Mouse (Mus musculus) hindbrain, embryonic 16.5 days (tissue): Measurements from ENCODE around the gene Anapc15. TPM values are rescaled to one million over a fixed set of nuclear protein-coding genes. Genes with fewer than 3 reads are reported as not detected.

Experiments
- ATAC-seq: fragments of 200-750 bp; cut with Nextera tagmentation; 2 replicates; pipeline ENCODE4 v1.8.0; 2017; ENCODE audit warnings: moderate TSS enrichment, moderate library complexity
- H3K27ac ChIP-seq: fragments of 300-500 bp; sonication (generic); 2 replicates; pipeline ENCODE4 v1.5.1; 2014; ENCODE audit warnings: low read depth, mild to moderate bottlenecking, control low read depth, low read length, moderate library complexity
- H3K27me3 ChIP-seq: fragments of 300-500 bp; sonication (generic); replicated peaks from 2 replicates; pipeline ENCODE4 v1.6.1; 2014; ENCODE audit warnings: low read length; ENCODE audit not compliant: control insufficient read depth, insufficient read depth
- H3K36me3 ChIP-seq: fragments of 300-500 bp; sonication (generic); 2 replicates; pipeline ENCODE4 v1.6.1; 2014; ENCODE audit warnings: mild to moderate bottlenecking, low read length, moderate library complexity, mixed read lengths; ENCODE audit not compliant: control insufficient read depth, insufficient read depth
- H3K4me1 ChIP-seq: fragments of 300-500 bp; sonication (generic); 2 replicates; pipeline ENCODE4 v1.6.1; 2014; ENCODE audit warnings: low read depth, low read length; ENCODE audit not compliant: control insufficient read depth, insufficient read depth
- H3K4me2 ChIP-seq: fragments of 300-500 bp; sonication (generic); 2 replicates; pipeline ENCODE4 v1.6.1; 2014; ENCODE audit warnings: mild to moderate bottlenecking, low read length, control low read depth, moderate library complexity
- H3K4me3 ChIP-seq: fragments of 300-500 bp; sonication (generic); 2 replicates; pipeline ENCODE4 v1.5.1; 2014; ENCODE audit warnings: mild to moderate bottlenecking, low read length, control low read depth, moderate library complexity
- H3K9ac ChIP-seq: fragments of 300-500 bp; sonication (generic); 2 replicates; pipeline ENCODE4 v1.6.1; 2014; ENCODE audit warnings: low read depth, mild to moderate bottlenecking, control low read depth, low read length, moderate library complexity
- H3K9me3 ChIP-seq: fragments of 300-500 bp; sonication (generic); 2 replicates; pipeline ENCODE4 v1.6.1; 2014; ENCODE audit warnings: mild to moderate bottlenecking, low read length, moderate library complexity; ENCODE audit not compliant: control insufficient read depth
- WGBS: fragments of 180-500 bp; shearing (Covaris S2); extraction: QIAGEN DNeasy Blood & Tissue Kit; methylation state at CpG from one replicate; pipeline ENCODE4 v1.1.7; 2014; 5-methylcytosine and 5-hydroxymethylcytosine counted together
- polyA plus RNA-seq: library from polyadenylated mRNA; unstranded; fragments of >200 nt; fragmentation: Nextera tagmentation; extraction: Ambion mirVana; gene quantifications from 2 replicates; pipeline ENCODE4 v1.2.1, GENCODE M21; 2015

Anapc15 gene
- polyA plus RNA-seq, 1 experiment from 2014 or later, result 72.2 TPM

GRCm38 (mm10) chr7:101831437-101831836 is 32.1 kb upstream of the Anapc15 start:
- Histone ChIP-seq H3K4me3 (no peak overlapping the region), H3K27ac (no peak overlapping the region), H3K36me3 (peaks cover 10% of the 10 kb centered on the region; the same call in 1 of the 2 replicates), H3K27me3 (no peaks in the 10 kb centered on the region), H3K9me3 (no peaks in the 10 kb centered on the region), H3K4me1 (peaks cover 10% of the 10 kb centered on the region), H3K4me2 (no peak overlapping the region), H3K9ac (no peak overlapping the region)
- ATAC-seq, result no peak
- WGBS, result 91% methylated on average over 8 of the region's 8 CpGs

DNA sequence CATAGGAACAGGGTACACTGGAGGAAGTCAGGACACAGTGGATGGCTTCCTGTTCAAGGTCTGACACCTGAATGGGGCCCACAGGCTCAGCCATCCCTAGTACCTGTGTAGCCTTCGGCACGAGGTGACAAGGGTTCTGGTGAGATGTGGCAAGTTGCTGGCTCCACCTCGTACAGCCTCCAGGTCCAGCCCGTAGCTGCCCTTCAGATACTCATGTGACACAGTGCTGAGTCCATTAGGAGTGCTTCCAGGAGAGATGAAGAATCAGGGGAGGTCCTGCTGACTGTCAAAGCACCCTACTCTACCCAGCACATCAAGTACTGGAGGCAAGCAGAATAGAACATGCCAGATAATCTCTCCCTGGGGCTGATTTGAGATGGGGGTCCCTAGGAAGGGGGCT is 31.1 kb upstream of the Anapc15 start:
- Histone ChIP-seq H3K4me2 (no peak overlapping the region), H3K4me3 (no peak overlapping the region), H3K27ac (no peak overlapping the region), H3K27me3 (no peaks in the 10 kb centered on the region), H3K9ac (no peak overlapping the region), H3K9me3 (no peaks in the 10 kb centered on the region), H3K36me3 (peaks cover 10% of the 10 kb centered on the region; the same call in 1 of the 2 replicates), H3K4me1 (peaks cover 19% of the 10 kb centered on the region)
- no peak for ATAC-seq
- 94% methylated on average over 4 of the region's 4 CpGs for WGBS

DNA sequence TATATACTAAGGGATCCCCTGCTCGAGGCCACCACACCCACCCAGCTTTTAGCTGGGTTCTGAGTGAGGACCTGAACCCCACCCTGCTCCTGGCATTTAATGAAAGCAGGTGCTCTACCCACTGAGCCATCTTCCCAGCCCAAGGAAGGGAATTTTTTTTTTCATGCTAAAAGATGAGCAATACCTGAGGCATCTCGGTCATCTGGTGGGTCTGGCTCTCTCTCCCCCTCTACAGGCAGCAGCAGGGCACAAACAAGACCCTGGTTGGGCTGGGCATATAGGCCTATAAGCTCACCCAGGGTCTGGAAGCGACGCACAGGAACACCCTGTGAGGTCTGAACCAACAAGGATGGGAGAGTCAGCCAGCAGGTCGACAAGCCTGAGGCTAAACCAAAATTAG is 30.2 kb upstream of the Anapc15 start:
- no peak for ATAC-seq
- 67% methylated on average over 5 of the region's 5 CpGs for WGBS
- peaks cover 21% of the 10 kb centered on the region for H3K4me1 ChIP-seq
- no peaks in the 10 kb centered on the region for H3K9me3 ChIP-seq
- no peak overlapping the region for H3K27ac ChIP-seq
- H3K27me3 ChIP-seq, result no peaks in the 10 kb centered on the region
- no peak overlapping the region for H3K4me3 ChIP-seq
- no peak overlapping the region for H3K4me2 ChIP-seq
- H3K9ac ChIP-seq, result no peak overlapping the region
- peaks cover 7% of the 10 kb centered on the region; the same call in 1 of the 2 replicates for H3K36me3 ChIP-seq

GRCm38 (mm10) chr7:101833916-101834584 is 29.5 kb upstream of the Anapc15 start:
- ATAC-seq, result peak; percentile 32; the same call in 1 of the 2 replicates
- no peak overlapping the region for H3K4me2 ChIP-seq
- H3K9ac ChIP-seq, result no peak overlapping the region
- H3K27ac ChIP-seq, result no peak overlapping the region
- H3K9me3 ChIP-seq, result no peaks in the 10 kb centered on the region
- WGBS, result 37% methylated on average over 3 of the region's 3 CpGs
- H3K27me3 ChIP-seq, result no peaks in the 10 kb centered on the region
- peaks cover 7% of the 10 kb centered on the region; the same call in 1 of the 2 replicates for H3K36me3 ChIP-seq
- H3K4me1 ChIP-seq, result peaks cover 21% of the 10 kb centered on the region
- no peak overlapping the region for H3K4me3 ChIP-seq

GRCm38 (mm10) chr7:101834903-101835302 is 28.6 kb upstream of the Anapc15 start:
- Histone ChIP-seq H3K4me2 (peak overlapping the region; percentile 99; the same call in 1 of the 2 replicates), H3K9ac (no peak overlapping the region), H3K9me3 (no peaks in the 10 kb centered on the region), H3K4me1 (peaks cover 21% of the 10 kb centered on the region), H3K27me3 (no peaks in the 10 kb centered on the region), H3K36me3 (peaks cover 7% of the 10 kb centered on the region; the same call in 1 of the 2 replicates), H3K4me3 (no peak overlapping the region), H3K27ac (no peak overlapping the region)
- 53% methylated on average over 3 of the region's 3 CpGs for WGBS
- no peak for ATAC-seq

DNA sequence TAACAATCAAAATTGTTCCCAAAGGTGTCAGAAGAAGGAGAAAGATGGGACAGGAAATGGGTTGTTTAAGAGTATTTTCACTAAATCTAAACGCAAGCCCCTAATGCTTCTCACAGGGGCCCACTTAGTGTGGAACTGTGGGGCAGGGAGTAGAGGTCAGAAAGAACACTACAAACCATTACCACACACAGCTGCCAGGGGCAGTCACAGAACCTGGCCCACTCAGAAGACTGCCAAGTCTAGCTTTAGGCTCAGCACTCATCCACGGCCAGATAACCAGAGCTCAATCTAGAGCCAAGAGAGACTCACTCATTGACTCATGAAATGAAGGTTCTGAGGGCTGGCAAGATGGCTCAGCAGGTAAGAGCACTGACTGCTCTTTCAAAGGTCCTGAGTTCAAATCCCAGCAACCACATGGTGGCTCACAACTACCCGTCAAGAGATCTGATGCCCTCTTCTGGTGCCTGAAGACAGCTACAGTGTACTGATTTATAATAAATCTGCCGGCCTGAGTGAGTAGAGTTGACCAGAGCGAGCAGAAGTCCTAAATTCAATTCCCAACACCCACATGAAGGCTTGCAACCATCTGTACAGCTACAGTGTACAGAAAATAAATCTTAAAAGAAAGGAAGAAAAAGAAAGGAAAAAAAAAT is 27.9 kb upstream of the Anapc15 start:
- WGBS, result 50% methylated on average over 5 of the region's 5 CpGs
- H3K9me3 ChIP-seq, result no peaks in the 10 kb centered on the region
- H3K27me3 ChIP-seq, result no peaks in the 10 kb centered on the region
- peak overlapping the region; percentile 80; the same call in 1 of the 2 replicates for H3K9ac ChIP-seq
- peaks cover 6% of the 10 kb centered on the region; the same call in 1 of the 2 replicates for H3K36me3 ChIP-seq
- no peak overlapping the region for H3K27ac ChIP-seq
- peaks cover 21% of the 10 kb centered on the region for H3K4me1 ChIP-seq
- peak overlapping the region; percentile 99 for H3K4me2 ChIP-seq
- ATAC-seq, result no peak
- H3K4me3 ChIP-seq, result peak overlapping the region; percentile 72

GRCm38 (mm10) chr7:101836271-101837153 is 27.0 kb upstream of the Anapc15 start:
- under 1% methylated on average over 33 of the region's 63 CpGs for WGBS
- peak overlapping the region; percentile 99 for H3K4me2 ChIP-seq
- no peaks in the 10 kb centered on the region for H3K36me3 ChIP-seq
- H3K4me1 ChIP-seq, result peaks cover 21% of the 10 kb centered on the region
- peak overlapping the region; percentile 80 for H3K9ac ChIP-seq
- H3K27ac ChIP-seq, result peak overlapping the region; percentile 69
- H3K4me3 ChIP-seq, result peak overlapping the region; percentile 72
- H3K9me3 ChIP-seq, result no peaks in the 10 kb centered on the region
- peak; percentile 60 for ATAC-seq
- no peaks in the 10 kb centered on the region for H3K27me3 ChIP-seq

- Histone ChIP-seq H3K9me3 (no peaks in the 10 kb centered on the region), H3K36me3 (no peaks in the 10 kb centered on the region), H3K27ac (peak overlapping the region; percentile 69), H3K4me2 (peak overlapping the region; percentile 99), H3K4me1 (peaks cover 21% of the 10 kb centered on the region), H3K9ac (peak overlapping the region; percentile 80), H3K27me3 (no peaks in the 10 kb centered on the region), H3K4me3 (peak overlapping the region; percentile 72)
- ATAC-seq, result no peak
- WGBS, result under 1% methylated on average over 20 of the region's 20 CpGs
Observed at GRCm38 (mm10) chr7:101837154-101837605, 26.3 kb upstream of the Anapc15 start.
